Mouse (Mus musculus) lung, postnatal 0 days (tissue): ENCODE measurements around the gene Vps26a.

Experiments used
- CTCF ChIP-seq: IDR thresholded peaks from 2 replicates; pipeline ENCODE4 v1.5.1; 2016; ENCODE audit warnings: antibody characterized with exemption, mild to moderate bottlenecking
- EP300 ChIP-seq: IDR thresholded peaks from 2 replicates; pipeline ENCODE4 v1.6.1; 2016; ENCODE audit warnings: antibody characterized with exemption, mild to moderate bottlenecking, control low read depth

DNA sequence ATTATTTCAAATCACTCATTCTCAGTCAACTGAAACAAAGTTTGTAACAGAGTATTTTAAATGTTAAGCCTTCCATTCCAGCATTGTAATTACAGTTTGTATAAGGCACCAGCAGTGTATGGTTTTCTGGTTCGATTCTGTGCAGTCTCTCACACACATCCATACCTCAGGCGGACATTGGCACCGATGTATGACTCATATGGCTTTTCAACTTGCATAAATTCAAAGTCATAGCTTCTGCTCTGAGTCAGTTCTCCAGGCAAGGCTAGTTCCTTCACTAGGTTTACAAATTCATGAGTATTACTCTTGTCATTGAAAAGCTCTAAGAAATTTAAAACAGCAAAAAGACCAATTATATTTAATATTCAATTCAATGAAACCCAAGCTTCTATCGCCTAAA, 16.9 kb downstream of the Vps26a start:
- TF ChIP-seq CTCF (no peak), EP300 (no peak)
